Mouse (Mus musculus): ENCODE data around the gene Klhl22. TPM values are rescaled to one million over a fixed set of nuclear protein-coding genes. Genes with fewer than 3 reads are reported as not detected.

Klhl22 gene
- polyA plus RNA-seq, 1 experiment from 2014 or later = 48.0 TPM

DNA sequence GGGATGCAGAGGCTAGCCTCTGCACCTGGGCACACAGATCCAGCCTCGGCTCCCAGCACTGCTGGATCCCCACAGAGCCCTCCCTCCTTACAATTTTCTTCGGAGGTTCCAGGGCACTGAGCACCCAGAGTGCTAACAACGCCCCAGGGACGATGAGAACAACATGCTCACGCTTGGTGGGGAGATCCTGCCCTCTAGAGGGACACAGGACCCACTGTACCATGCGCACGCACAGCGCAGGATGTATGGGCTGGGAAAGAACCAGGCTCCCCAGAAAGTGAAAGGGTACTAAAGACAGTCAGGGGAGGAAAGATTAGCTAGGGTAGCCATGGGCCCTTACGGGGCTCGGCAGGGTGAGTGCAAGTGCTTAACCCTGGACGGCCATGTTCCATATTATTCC lies 72.4 kb downstream of the Klhl22 start:
- Histone ChIP-seq H3K9ac (replicated peaks; ENCODE audit: low read length) (no peak overlapping the region), H3K9me3 (replicated peaks; ENCODE audit: control insufficient read depth, low read length) (no peaks in the 10 kb centered on the region), H3K4me2 (ENCODE audit: low read depth, low read length) (no peak overlapping the region), H3K4me3 (ENCODE audit: low read depth, low read length) (no peak overlapping the region), H3K36me3 (replicated peaks; ENCODE audit: control insufficient read depth, insufficient read depth, low read depth, low read length) (no peaks in the 10 kb centered on the region), H3K4me1 (ENCODE audit: control insufficient read depth, insufficient read depth, low read length) (peaks cover 5% of the 10 kb centered on the region; the same call in 1 of the 2 replicates), H3K27ac (replicated peaks; ENCODE audit: low read depth, low read length) (no peak overlapping the region), H3K27me3 (ENCODE audit: control insufficient read depth, insufficient read depth, low read length) (peaks cover 54% of the 10 kb centered on the region)
- ATAC-seq (replicated peaks; ENCODE audit: insufficient number of reproducible peaks, low FRiP score, low TSS enrichment, low read depth) = no peak
- WGBS = 8% methylated on average over 11 of the region's 11 CpGs
- DNase-seq (ENCODE audit: low spot score) = peak; percentile 36

DNA sequence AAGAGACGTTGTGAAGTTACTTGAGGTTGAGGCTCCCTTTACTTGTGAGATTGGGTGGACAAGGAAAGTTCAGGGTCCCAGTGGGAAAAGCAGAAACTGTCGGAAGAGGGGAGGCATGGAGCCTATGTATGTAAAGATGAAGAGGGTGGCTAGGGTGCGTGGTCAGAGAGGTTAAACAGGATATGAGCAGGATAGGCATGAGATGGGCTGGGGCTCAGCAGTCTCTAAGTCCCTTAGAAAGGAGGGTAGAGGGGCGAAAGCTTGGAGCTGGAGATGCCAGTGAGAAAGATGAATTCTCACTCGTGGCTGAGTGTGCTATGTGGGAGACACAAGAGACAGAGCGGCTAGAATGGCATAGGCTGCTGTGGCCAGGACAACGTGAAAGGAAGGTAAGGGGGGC lies 73.4 kb downstream of the Klhl22 start, which contains the start of gene B830017H08Rik:
Gene B830017H08Rik (plus strand): TSS at position 301 of the 400 bp plus-strand sequence.
- DNase-seq (ENCODE audit: low spot score) (no peak), ATAC-seq (replicated peaks; ENCODE audit: insufficient number of reproducible peaks, low FRiP score, low TSS enrichment, low read depth) (no peak)
- 20% methylated on average over 7 of the region's 7 CpGs for WGBS
- Histone ChIP-seq H3K36me3 (replicated peaks; ENCODE audit: control insufficient read depth, insufficient read depth, low read depth, low read length) (no peaks in the 10 kb centered on the region), H3K27me3 (ENCODE audit: control insufficient read depth, insufficient read depth, low read length) (peaks cover 54% of the 10 kb centered on the region), H3K4me3 (ENCODE audit: low read depth, low read length) (peak within 1 kb of the TSS; percentile 60), H3K9ac (replicated peaks; ENCODE audit: low read length) (peak within 1 kb of the TSS; percentile 71), H3K27ac (replicated peaks; ENCODE audit: low read depth, low read length) (0 out of 2 replicates have a peak within 1 kb of the TSS, but pooled peaks have one; percentile 20), H3K4me1 (ENCODE audit: control insufficient read depth, insufficient read depth, low read length) (peaks cover 5% of the 10 kb centered on the region; the same call in 1 of the 2 replicates), H3K4me2 (ENCODE audit: low read depth, low read length) (peak within 1 kb of the TSS; percentile 99), H3K9me3 (replicated peaks; ENCODE audit: control insufficient read depth, low read length) (no peaks in the 10 kb centered on the region)

DNA sequence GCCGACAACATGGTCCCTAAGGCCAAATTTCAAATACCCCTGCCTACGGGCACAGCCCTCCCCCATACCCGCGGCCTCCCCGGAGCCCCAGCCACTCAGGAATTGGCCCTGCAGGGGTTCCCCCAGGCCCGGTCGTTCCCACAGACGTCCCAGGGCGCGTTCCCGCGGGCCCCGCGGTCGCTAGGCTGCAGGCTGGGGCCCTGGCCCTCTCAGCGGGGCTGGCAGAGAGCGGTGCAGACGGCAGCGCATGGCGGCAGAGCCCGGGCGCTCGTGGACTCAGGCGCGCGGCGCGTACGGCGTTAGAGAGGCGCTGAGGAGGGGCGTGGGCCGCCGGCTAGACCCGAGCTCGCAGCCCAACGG lies 73.9 kb downstream of the Klhl22 start:
- no peaks in the 10 kb centered on the region for H3K36me3 ChIP-seq (replicated peaks; ENCODE audit: control insufficient read depth, insufficient read depth, low read depth, low read length)
- H3K4me2 ChIP-seq (ENCODE audit: low read depth, low read length) = peak overlapping the region; percentile 99
- peak overlapping the region; percentile 60 for H3K4me3 ChIP-seq (ENCODE audit: low read depth, low read length)
- H3K9ac ChIP-seq (replicated peaks; ENCODE audit: low read length) = peak overlapping the region; percentile 71
- 0 out of 2 replicates have a peak overlapping the region, but pooled peaks have one; percentile 20 for H3K27ac ChIP-seq (replicated peaks; ENCODE audit: low read depth, low read length)
- peak; percentile 49; the same call in 1 of the 2 replicates for ATAC-seq (replicated peaks; ENCODE audit: insufficient number of reproducible peaks, low FRiP score, low TSS enrichment, low read depth)
- H3K9me3 ChIP-seq (replicated peaks; ENCODE audit: control insufficient read depth, low read length) = no peaks in the 10 kb centered on the region
- peaks cover 54% of the 10 kb centered on the region for H3K27me3 ChIP-seq (ENCODE audit: control insufficient read depth, insufficient read depth, low read length)
- WGBS = under 1% methylated on average over 37 of the region's 37 CpGs
- peak; percentile 57 for DNase-seq (ENCODE audit: low spot score)
- H3K4me1 ChIP-seq (ENCODE audit: control insufficient read depth, insufficient read depth, low read length) = peaks cover 5% of the 10 kb centered on the region; the same call in 1 of the 2 replicates

DNA sequence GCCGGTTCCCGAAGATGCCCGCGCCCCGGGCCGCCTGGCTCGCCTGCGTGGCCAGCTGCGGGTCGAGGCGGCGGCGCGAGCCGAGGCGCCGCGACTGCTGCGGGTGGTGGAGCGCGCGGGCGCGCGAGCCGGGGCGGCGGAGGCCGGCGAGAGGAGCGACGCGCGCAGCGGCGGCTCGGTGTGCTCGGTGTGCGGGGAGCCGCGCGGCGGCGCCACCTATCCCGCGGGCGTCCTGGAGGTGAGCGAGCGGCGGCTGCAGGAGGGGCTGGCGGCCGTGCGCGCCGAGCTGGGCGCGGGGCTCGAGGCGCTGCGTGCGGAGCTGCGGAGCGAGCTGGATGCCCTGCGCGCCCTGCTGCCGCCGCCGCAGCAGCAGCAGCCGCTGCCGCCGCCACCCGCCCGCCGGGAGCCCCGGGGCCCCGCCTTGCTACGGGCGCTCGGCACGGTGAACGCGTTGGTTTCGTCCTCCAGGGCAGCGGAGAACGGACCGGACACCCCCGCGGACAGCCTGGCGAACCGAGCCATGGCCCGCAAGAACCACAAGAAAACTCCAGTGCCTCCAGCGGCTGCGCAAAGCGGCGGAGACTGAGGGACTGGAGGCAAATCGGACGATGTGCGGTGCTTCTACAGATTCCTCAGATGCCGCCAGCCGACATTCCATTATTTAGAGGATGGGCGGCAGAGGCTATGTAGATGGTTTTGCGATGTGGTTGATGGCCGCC lies 74.4 kb downstream of the Klhl22 start:
- Histone ChIP-seq H3K4me1 (ENCODE audit: control insufficient read depth, insufficient read depth, low read length) (peaks cover 5% of the 10 kb centered on the region; the same call in 1 of the 2 replicates), H3K4me2 (ENCODE audit: low read depth, low read length) (peak overlapping the region; percentile 99), H3K9ac (replicated peaks; ENCODE audit: low read length) (peak overlapping the region; percentile 71), H3K9me3 (replicated peaks; ENCODE audit: control insufficient read depth, low read length) (no peaks in the 10 kb centered on the region), H3K27me3 (ENCODE audit: control insufficient read depth, insufficient read depth, low read length) (peaks cover 54% of the 10 kb centered on the region), H3K27ac (replicated peaks; ENCODE audit: low read depth, low read length) (0 out of 2 replicates have a peak overlapping the region, but pooled peaks have one; percentile 20), H3K4me3 (ENCODE audit: low read depth, low read length) (peak overlapping the region; percentile 60), H3K36me3 (replicated peaks; ENCODE audit: control insufficient read depth, insufficient read depth, low read depth, low read length) (no peaks in the 10 kb centered on the region)
- ATAC-seq (replicated peaks; ENCODE audit: insufficient number of reproducible peaks, low FRiP score, low TSS enrichment, low read depth) (0 out of 2 replicates have a peak, but pooled peaks have one; percentile 10), DNase-seq (ENCODE audit: low spot score) (peak; percentile 55)
- WGBS = under 1% methylated on average over 75 of the region's 103 CpGs

DNA sequence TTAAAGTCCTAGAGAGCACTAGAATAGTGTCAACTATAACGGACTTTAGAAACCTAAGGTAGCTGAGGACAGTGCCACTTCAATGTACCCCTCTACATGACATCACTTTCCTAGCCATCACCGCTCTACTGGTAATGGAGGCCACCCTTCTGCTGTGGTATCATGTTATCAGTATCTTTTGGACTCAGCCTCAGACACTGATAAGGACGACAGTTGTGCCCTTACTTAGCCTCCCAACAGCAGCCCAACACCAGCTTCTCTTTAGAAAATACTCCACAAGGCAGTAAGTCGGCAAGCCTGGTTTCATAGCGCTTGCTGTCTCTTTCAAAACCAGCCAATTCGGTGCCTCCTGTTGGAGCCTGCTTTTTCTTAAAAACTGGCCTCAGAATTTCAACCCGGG lies 75.1 kb downstream of the Klhl22 start:
- DNase-seq (ENCODE audit: low spot score) (no peak), ATAC-seq (replicated peaks; ENCODE audit: insufficient number of reproducible peaks, low FRiP score, low TSS enrichment, low read depth) (no peak)
- Histone ChIP-seq H3K27me3 (ENCODE audit: control insufficient read depth, insufficient read depth, low read length) (peaks cover 54% of the 10 kb centered on the region), H3K27ac (replicated peaks; ENCODE audit: low read depth, low read length) (no peak overlapping the region), H3K36me3 (replicated peaks; ENCODE audit: control insufficient read depth, insufficient read depth, low read depth, low read length) (no peaks in the 10 kb centered on the region), H3K4me3 (ENCODE audit: low read depth, low read length) (no peak overlapping the region), H3K9ac (replicated peaks; ENCODE audit: low read length) (no peak overlapping the region), H3K9me3 (replicated peaks; ENCODE audit: control insufficient read depth, low read length) (no peaks in the 10 kb centered on the region), H3K4me2 (ENCODE audit: low read depth, low read length) (peak overlapping the region; percentile 99), H3K4me1 (ENCODE audit: control insufficient read depth, insufficient read depth, low read length) (peaks cover 5% of the 10 kb centered on the region; the same call in 1 of the 2 replicates)
- 48% methylated on average over 7 of the region's 7 CpGs for WGBS

DNA sequence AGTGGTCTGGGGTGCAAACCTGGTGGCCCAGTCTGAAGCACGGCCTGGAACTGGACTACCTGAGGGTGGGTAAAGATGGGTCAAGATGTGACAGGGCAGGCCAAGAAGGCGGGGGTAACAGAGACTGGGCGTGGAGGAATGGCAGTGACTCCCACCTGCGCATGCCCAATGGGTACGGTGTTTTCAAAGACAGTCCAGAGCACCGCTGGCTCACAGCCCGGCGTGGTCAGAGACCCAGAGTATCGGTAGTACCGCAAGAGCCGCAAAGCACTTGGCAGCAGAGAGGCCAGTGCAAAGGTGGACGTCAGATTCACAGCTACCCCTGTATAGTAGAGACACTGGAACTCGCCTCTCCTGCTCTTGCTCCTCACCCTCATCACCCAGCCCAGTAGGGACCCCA lies 76.1 kb downstream of the Klhl22 start:
- Histone ChIP-seq H3K4me1 (ENCODE audit: control insufficient read depth, insufficient read depth, low read length) (peaks cover 5% of the 10 kb centered on the region; the same call in 1 of the 2 replicates), H3K4me3 (ENCODE audit: low read depth, low read length) (no peak overlapping the region), H3K27ac (replicated peaks; ENCODE audit: low read depth, low read length) (no peak overlapping the region), H3K27me3 (ENCODE audit: control insufficient read depth, insufficient read depth, low read length) (peaks cover 50% of the 10 kb centered on the region), H3K9ac (replicated peaks; ENCODE audit: low read length) (no peak overlapping the region), H3K36me3 (replicated peaks; ENCODE audit: control insufficient read depth, insufficient read depth, low read depth, low read length) (no peaks in the 10 kb centered on the region), H3K9me3 (replicated peaks; ENCODE audit: control insufficient read depth, low read length) (no peaks in the 10 kb centered on the region), H3K4me2 (ENCODE audit: low read depth, low read length) (no peak overlapping the region)
- ATAC-seq (replicated peaks; ENCODE audit: insufficient number of reproducible peaks, low FRiP score, low TSS enrichment, low read depth) (no peak), DNase-seq (ENCODE audit: low spot score) (no peak)
- 48% methylated on average over 13 of the region's 13 CpGs for WGBS

DNA sequence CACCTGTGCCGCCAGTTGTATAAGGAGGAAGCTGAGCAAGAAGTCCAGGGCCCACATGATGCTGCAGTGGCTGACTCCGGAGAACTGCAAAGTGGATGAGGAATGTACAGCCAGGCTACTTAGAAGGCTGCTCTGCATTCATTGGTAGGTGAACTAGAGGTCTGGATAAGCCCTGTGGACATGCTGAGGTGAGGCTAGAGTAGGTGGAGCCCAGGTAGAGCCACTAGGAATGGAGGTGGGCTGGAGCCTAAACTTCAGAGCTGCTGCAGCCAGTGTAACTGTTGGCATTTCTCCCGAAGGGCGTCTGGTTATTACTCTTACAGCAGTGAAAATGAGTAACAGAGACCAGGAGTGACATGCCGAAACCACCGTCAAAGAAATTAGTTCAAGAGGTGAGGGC lies 78.6 kb downstream of the Klhl22 start, which contains the start of gene Car15:
Gene Car15 (minus strand): TSS at position 314 of the 400 bp plus-strand sequence.
- Histone ChIP-seq H3K4me1 (ENCODE audit: control insufficient read depth, insufficient read depth, low read length) (peaks cover 3% of the 10 kb centered on the region; the same call in 1 of the 2 replicates), H3K9me3 (replicated peaks; ENCODE audit: control insufficient read depth, low read length) (no peaks in the 10 kb centered on the region), H3K9ac (replicated peaks; ENCODE audit: low read length) (no peak within 1 kb of the TSS), H3K4me2 (ENCODE audit: low read depth, low read length) (no peak within 1 kb of the TSS), H3K27ac (replicated peaks; ENCODE audit: low read depth, low read length) (no peak within 1 kb of the TSS), H3K27me3 (ENCODE audit: control insufficient read depth, insufficient read depth, low read length) (peaks cover 25% of the 10 kb centered on the region), H3K36me3 (replicated peaks; ENCODE audit: control insufficient read depth, insufficient read depth, low read depth, low read length) (peaks cover 6% of the 10 kb centered on the region), H3K4me3 (ENCODE audit: low read depth, low read length) (no peak within 1 kb of the TSS)
- DNase-seq (ENCODE audit: low spot score) = no peak
- ATAC-seq (replicated peaks; ENCODE audit: insufficient number of reproducible peaks, low FRiP score, low TSS enrichment, low read depth) = no peak
- 84% methylated on average over 6 of the region's 6 CpGs for WGBS

DNA sequence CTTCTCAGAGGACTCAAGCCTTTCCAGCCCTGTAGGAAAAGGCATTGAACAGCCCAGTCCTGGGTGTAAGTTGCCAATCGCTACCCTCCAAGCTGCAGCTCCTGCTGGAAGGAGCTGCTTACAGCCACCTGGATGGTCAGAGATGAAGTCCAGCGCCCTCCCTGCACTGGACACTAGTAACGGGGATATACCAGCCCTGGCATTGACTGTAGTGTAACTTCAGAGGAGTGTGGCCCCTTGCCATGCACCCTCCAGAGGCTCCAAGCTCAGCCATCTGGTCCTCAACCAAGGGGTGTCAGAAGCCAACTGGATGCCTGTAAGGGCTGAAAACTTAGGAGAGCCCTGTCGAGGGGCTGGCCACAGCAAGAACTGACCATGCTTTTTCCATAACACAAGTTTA lies 80.6 kb downstream of the Klhl22 start:
- no peak for ATAC-seq (replicated peaks; ENCODE audit: insufficient number of reproducible peaks, low FRiP score, low TSS enrichment, low read depth)
- H3K9me3 ChIP-seq (replicated peaks; ENCODE audit: control insufficient read depth, low read length) = no peaks in the 10 kb centered on the region
- no peak overlapping the region for H3K9ac ChIP-seq (replicated peaks; ENCODE audit: low read length)

More for the DNA sequence above, 80.6 kb downstream of the Klhl22 start:
- H3K36me3 ChIP-seq (replicated peaks; ENCODE audit: control insufficient read depth, insufficient read depth, low read depth, low read length) = peaks cover 13% of the 10 kb centered on the region
- H3K27ac ChIP-seq (replicated peaks; ENCODE audit: low read depth, low read length) = no peak overlapping the region
- DNase-seq (ENCODE audit: low spot score) = no peak
- H3K4me3 ChIP-seq (ENCODE audit: low read depth, low read length) = no peak overlapping the region
- H3K4me2 ChIP-seq (ENCODE audit: low read depth, low read length) = no peak overlapping the region
- H3K4me1 ChIP-seq (ENCODE audit: control insufficient read depth, insufficient read depth, low read length) = no peaks in the 10 kb centered on the region
- 83% methylated on average over 4 of the region's 4 CpGs for WGBS
- H3K27me3 ChIP-seq (ENCODE audit: control insufficient read depth, insufficient read depth, low read length) = peaks cover 8% of the 10 kb centered on the region
